ENCODE assay signal across 8 mouse cellular contexts in genomic region chr11:97408171-97408570, GRCm38 (mm10). TPM values are rescaled to one million over a fixed set of nuclear protein-coding genes. Genes with fewer than 3 reads are reported as not detected.
DNase-seq lines count a peak whose midpoint lies in the region.

No protein-coding gene starts in this region.

- DNase-seq in left cerebral cortex, adult 11 months (ENCODE audit: low spot score), result peak; percentile 67
- no peak for DNase-seq in left cerebral cortex, adult 8-10 months (ENCODE audit: low spot score in 2 of 2)
- DNase-seq in adrenal gland, adult 8-10 months, result peak; percentile 57
- peak; percentile 74 for DNase-seq in embryonic facial prominence, embryonic 10.5 days (ENCODE audit: low spot score)
- peak; percentile 87 for DNase-seq in induced T-regulatory cell, adult 2 months (ENCODE audit: low read depth)
- peak; percentile 74 to 86 for DNase-seq in lung, adult 18-20 months
- DNase-seq in retina, adult 2 months (ENCODE audit: low read depth, low spot score), result peak; percentile 59
- peak; percentile 35 for DNase-seq in urinary bladder, adult 2 months (ENCODE audit: low spot score)

- H3K4me3 ChIP-seq in embryonic facial prominence, embryonic 10.5 days, result no peak overlapping the region

- H3K27ac ChIP-seq in embryonic facial prominence, embryonic 10.5 days (replicated peaks), result no peak overlapping the region

- peaks cover 49% of the 10 kb centered on the region for H3K27me3 ChIP-seq in embryonic facial prominence, embryonic 10.5 days (replicated peaks; ENCODE audit: low read depth, poor library complexity, severe bottlenecking)

- 2% methylated on average over 6 of the region's 6 CpGs for WGBS in embryonic facial prominence, embryonic 10.5 days

- H3K4me1 ChIP-seq in embryonic facial prominence, embryonic 10.5 days, result peaks cover 55% of the 10 kb centered on the region

- H3K36me3 ChIP-seq in embryonic facial prominence, embryonic 10.5 days (replicated peaks), result no peaks in the 10 kb centered on the region

- H3K9me3 ChIP-seq in embryonic facial prominence, embryonic 10.5 days, result no peaks in the 10 kb centered on the region

RNA-seq across cellular contexts. Expression of gene Arhgap23, which starts 7.2 kb away (rescaled TPM):
- total RNA-seq in left cerebral cortex, adult 8-10 months (2022), result 10 to 100 TPM; 72.5 to 74.5 (median 73.4) TPM
- total RNA-seq in adrenal gland, adult 8-10 months (2022), result 10 to 100 TPM; 23.3 to 36.4 (median 31.8) TPM
- 2.4 TPM in 2 replicates for polyA plus RNA-seq in embryonic facial prominence, embryonic 10.5 days (2016; fragmentation: Nextera tagmentation; extraction: Ambion mirVana)
- polyA plus RNA-seq in urinary bladder, adult 2 months (2012; rRNA removed), result 26.0 and 33.0 TPM in 2 replicates

RNA-seq across cellular contexts. Expression of gene Socs7, which starts 45.8 kb away (rescaled TPM):
- total RNA-seq in left cerebral cortex, adult 8-10 months (2022), result 10 to 100 TPM; 70.3 to 77.2 (median 75.1) TPM
- total RNA-seq in adrenal gland, adult 8-10 months (2022), result 10 to 100 TPM; 22.2 to 28.3 (median 24.9) TPM
- 3.3 TPM in 2 replicates for polyA plus RNA-seq in embryonic facial prominence, embryonic 10.5 days (2016; fragmentation: Nextera tagmentation; extraction: Ambion mirVana)
- polyA plus RNA-seq in urinary bladder, adult 2 months (2012; rRNA removed), result 9.1 and 9.7 TPM in 2 replicates

RNA-seq across cellular contexts. Expression of gene Gpr179, which starts 56.3 kb away (rescaled TPM):
- total RNA-seq in left cerebral cortex, adult 8-10 months (2022), result under 1 TPM; 0.20 to 0.50 (median 0.28) TPM
- total RNA-seq in adrenal gland, adult 8-10 months (2022), result 1 to 10 TPM in 3 of 4 experiments, under 1 TPM in 1; 0.96 to 6.4 (median 4.0) TPM
- polyA plus RNA-seq in embryonic facial prominence, embryonic 10.5 days (2016; fragmentation: Nextera tagmentation; extraction: Ambion mirVana), result 0.05 and 0.07 TPM in 2 replicates
- polyA plus RNA-seq in urinary bladder, adult 2 months (2012; rRNA removed), result 0.11 and 0.25 TPM in 2 replicates

Comparison
In these comparisons a context has a peak if more than half of its experiments do, and no peak if none do; other contexts are left out.
1. DNase-seq: peak in left cerebral cortex, adult 11 months (single experiment), adrenal gland, adult 8-10 months (single experiment), embryonic facial prominence, embryonic 10.5 days (single experiment), induced T-regulatory cell, adult 2 months (single experiment), lung, adult 18-20 months (2 of 2), retina, adult 2 months (single experiment) and urinary bladder, adult 2 months (single experiment); none in left cerebral cortex, adult 8-10 months (0 of 2).